Mouse (Mus musculus): ENCODE measurements around the gene Cd5l. TPM values are rescaled to one million over a fixed set of nuclear protein-coding genes. Genes with fewer than 3 reads are reported as not detected.

Cd5l gene
- polyA plus RNA-seq, 2 experiments = 0.19 to 0.34 TPM

GRCm38 (mm10) chr3:87408171-87408570 is 50.5 kb downstream of the Cd5l start:
- ATAC-seq (ENCODE audit: low FRiP score, low read depth) = no peak
- Histone ChIP-seq H3K36me3 (ENCODE audit: control insufficient read depth, insufficient read depth, low read length) (no peaks in the 10 kb centered on the region), H3K4me1 (ENCODE audit: control insufficient read depth, insufficient read depth, low read length) (no peaks in the 10 kb centered on the region), H3K27me3 (ENCODE audit: control insufficient read depth, insufficient read depth, low read length) (no peaks in the 10 kb centered on the region), H3K4me3 (replicated peaks; ENCODE audit: low read length) (no peak overlapping the region), H3K4me2 (replicated peaks; ENCODE audit: low read depth, low read length, severe bottlenecking) (no peak overlapping the region), H3K9ac (ENCODE audit: low read depth, low read length, severe bottlenecking) (no peak overlapping the region), H3K27ac (replicated peaks; ENCODE audit: low read depth, low read length) (no peak overlapping the region), H3K9me3 (ENCODE audit: control insufficient read depth, low read length) (no peaks in the 10 kb centered on the region)
- no peak for DNase-seq (ENCODE audit: low spot score)
- 17% methylated on average over 4 of the region's 4 CpGs for WGBS
- TF ChIP-seq POLR2A (IDR thresholded peaks at IDR 0.05; ENCODE audit: borderline replicate concordance, extremely low read depth, insufficient read depth, insufficient read length) = no peak

GRCm38 (mm10) chr3:87409196-87409935 is 51.7 kb downstream of the Cd5l start:
- Histone ChIP-seq H3K4me3 (replicated peaks; ENCODE audit: low read length) (no peak overlapping the region), H3K4me1 (ENCODE audit: control insufficient read depth, insufficient read depth, low read length) (no peaks in the 10 kb centered on the region), H3K36me3 (ENCODE audit: control insufficient read depth, insufficient read depth, low read length) (no peaks in the 10 kb centered on the region), H3K27me3 (ENCODE audit: control insufficient read depth, insufficient read depth, low read length) (no peaks in the 10 kb centered on the region), H3K9ac (ENCODE audit: low read depth, low read length, severe bottlenecking) (no peak overlapping the region), H3K9me3 (ENCODE audit: control insufficient read depth, low read length) (no peaks in the 10 kb centered on the region), H3K4me2 (replicated peaks; ENCODE audit: low read depth, low read length, severe bottlenecking) (no peak overlapping the region), H3K27ac (replicated peaks; ENCODE audit: low read depth, low read length) (no peak overlapping the region)
- no peak for ATAC-seq (ENCODE audit: low FRiP score, low read depth)
- DNase-seq (ENCODE audit: low spot score) = no peak
- TF ChIP-seq POLR2A (IDR thresholded peaks at IDR 0.05; ENCODE audit: borderline replicate concordance, extremely low read depth, insufficient read depth, insufficient read length) = no peak
- WGBS = 87% methylated on average over 4 of the region's 4 CpGs

DNA sequence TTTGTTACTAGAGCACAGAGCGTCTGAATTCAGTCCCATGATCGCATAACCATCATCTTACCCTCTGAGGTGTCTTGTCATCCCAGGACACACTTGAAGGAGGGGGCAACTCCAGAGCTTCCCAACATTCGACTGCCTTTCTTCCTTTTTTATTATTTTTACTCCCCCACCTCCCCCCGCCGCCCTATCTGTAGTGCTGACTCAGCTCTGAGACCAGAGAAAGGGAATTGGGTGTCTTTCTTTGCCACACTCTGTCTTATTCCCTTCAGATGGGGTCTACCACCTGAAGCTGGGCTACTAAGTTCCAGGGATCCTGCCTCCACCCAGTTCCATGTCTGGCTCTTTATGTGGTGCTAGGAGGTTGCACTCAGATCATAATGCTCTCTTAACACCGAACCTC is 52.9 kb downstream of the Cd5l start:
- no peaks in the 10 kb centered on the region for H3K9me3 ChIP-seq (ENCODE audit: control insufficient read depth, low read length)
- no peak overlapping the region for H3K9ac ChIP-seq (ENCODE audit: low read depth, low read length, severe bottlenecking)
- no peak overlapping the region for H3K4me2 ChIP-seq (replicated peaks; ENCODE audit: low read depth, low read length, severe bottlenecking)
- TF ChIP-seq POLR2A (IDR thresholded peaks at IDR 0.05; ENCODE audit: borderline replicate concordance, extremely low read depth, insufficient read depth, insufficient read length) = no peak
- H3K36me3 ChIP-seq (ENCODE audit: control insufficient read depth, insufficient read depth, low read length) = no peaks in the 10 kb centered on the region
- 81% methylated on average over 6 of the region's 6 CpGs for WGBS
- H3K27ac ChIP-seq (replicated peaks; ENCODE audit: low read depth, low read length) = no peak overlapping the region
- ATAC-seq (ENCODE audit: low FRiP score, low read depth) = no peak
- no peaks in the 10 kb centered on the region for H3K4me1 ChIP-seq (ENCODE audit: control insufficient read depth, insufficient read depth, low read length)
- DNase-seq (ENCODE audit: low spot score) = no peak
- no peaks in the 10 kb centered on the region for H3K27me3 ChIP-seq (ENCODE audit: control insufficient read depth, insufficient read depth, low read length)
- no peak overlapping the region for H3K4me3 ChIP-seq (replicated peaks; ENCODE audit: low read length)

DNA sequence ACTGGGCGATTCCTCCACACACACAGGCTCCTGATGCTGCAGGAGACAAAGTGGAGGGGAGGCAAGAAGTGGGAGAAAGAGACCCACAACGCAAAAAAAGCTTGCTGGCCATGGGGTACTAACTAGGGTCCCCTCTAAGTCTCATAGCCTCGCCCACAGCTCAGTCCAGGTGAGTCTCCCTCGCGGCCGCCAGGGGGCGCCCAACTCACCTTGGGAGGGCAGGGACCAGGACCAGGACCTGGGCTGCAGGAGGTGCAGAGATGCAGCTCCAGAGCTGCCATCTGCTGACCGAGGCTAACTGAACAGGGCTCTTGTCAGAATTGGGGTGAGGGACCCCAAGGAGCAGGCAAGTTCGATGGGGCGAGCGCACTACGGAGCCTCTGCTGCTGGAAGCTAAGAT is 53.5 kb downstream of the Cd5l start:
- no peak for TF ChIP-seq POLR2A (IDR thresholded peaks at IDR 0.05; ENCODE audit: borderline replicate concordance, extremely low read depth, insufficient read depth, insufficient read length)
- H3K4me2 ChIP-seq (replicated peaks; ENCODE audit: low read depth, low read length, severe bottlenecking) = no peak overlapping the region
- WGBS = 7% methylated on average over 12 of the region's 12 CpGs
- no peaks in the 10 kb centered on the region for H3K36me3 ChIP-seq (ENCODE audit: control insufficient read depth, insufficient read depth, low read length)
- no peaks in the 10 kb centered on the region for H3K4me1 ChIP-seq (ENCODE audit: control insufficient read depth, insufficient read depth, low read length)
- no peaks in the 10 kb centered on the region for H3K27me3 ChIP-seq (ENCODE audit: control insufficient read depth, insufficient read depth, low read length)
- H3K27ac ChIP-seq (replicated peaks; ENCODE audit: low read depth, low read length) = no peak overlapping the region
- no peak overlapping the region for H3K9ac ChIP-seq (ENCODE audit: low read depth, low read length, severe bottlenecking)
- ATAC-seq (ENCODE audit: low FRiP score, low read depth) = peak; percentile 60; the same call in 1 of the 2 replicates
- H3K9me3 ChIP-seq (ENCODE audit: control insufficient read depth, low read length) = no peaks in the 10 kb centered on the region
- no peak for DNase-seq (ENCODE audit: low spot score)
- no peak overlapping the region for H3K4me3 ChIP-seq (replicated peaks; ENCODE audit: low read length)

- Histone ChIP-seq H3K36me3 (ENCODE audit: control insufficient read depth, insufficient read depth, low read length) (no peaks in the 10 kb centered on the region), H3K27ac (replicated peaks; ENCODE audit: low read depth, low read length) (no peak overlapping the region), H3K4me1 (ENCODE audit: control insufficient read depth, insufficient read depth, low read length) (no peaks in the 10 kb centered on the region), H3K9ac (ENCODE audit: low read depth, low read length, severe bottlenecking) (no peak overlapping the region), H3K9me3 (ENCODE audit: control insufficient read depth, low read length) (no peaks in the 10 kb centered on the region), H3K4me3 (replicated peaks; ENCODE audit: low read length) (no peak overlapping the region), H3K4me2 (replicated peaks; ENCODE audit: low read depth, low read length, severe bottlenecking) (no peak overlapping the region), H3K27me3 (ENCODE audit: control insufficient read depth, insufficient read depth, low read length) (no peaks in the 10 kb centered on the region)
- no peak for ATAC-seq (ENCODE audit: low FRiP score, low read depth)
- WGBS = 62% methylated on average over 1 of the region's 1 CpGs
- DNase-seq (ENCODE audit: low spot score) = no peak
- no peak for TF ChIP-seq POLR2A (IDR thresholded peaks at IDR 0.05; ENCODE audit: borderline replicate concordance, extremely low read depth, insufficient read depth, insufficient read length)
Measured at GRCm38 (mm10) chr3:87420645-87421044, 63.0 kb downstream of the Cd5l start.

Other genes with a start within 250 kb of the Cd5l start
- 46.6 and 57.2 TPM in 2 replicates for gene Kirrel, start 183.1 kb upstream of the Cd5l start, polyA plus RNA-seq (2012; rRNA removed)
- gene Kirrel, start 183.1 kb upstream of the Cd5l start, polyA plus RNA-seq (2014; fragmentation: Nextera tagmentation; extraction: Ambion mirVana) = 11.3 and 15.8 TPM in 2 replicates
- 12.1 TPM in 2 replicates for gene Fcrls, start 94.1 kb upstream of the Cd5l start, polyA plus RNA-seq (2012; rRNA removed)
- gene Fcrls, start 94.1 kb upstream of the Cd5l start, polyA plus RNA-seq (2014; fragmentation: Nextera tagmentation; extraction: Ambion mirVana) = 18.7 and 20.5 TPM in 2 replicates
- 0.14 and 0.27 TPM in 2 replicates for gene Fcrl1, start 18.5 kb downstream of the Cd5l start, polyA plus RNA-seq (2012; rRNA removed)
- gene Fcrl1, start 18.5 kb downstream of the Cd5l start, polyA plus RNA-seq (2014; fragmentation: Nextera tagmentation; extraction: Ambion mirVana) = 0.22 and 0.23 TPM in 2 replicates
- gene Fcrl5, start 77.9 kb downstream of the Cd5l start, polyA plus RNA-seq (2012; rRNA removed) = not detected in 2 replicates
- not detected in 2 replicates for gene Fcrl5, start 77.9 kb downstream of the Cd5l start, polyA plus RNA-seq (2014; fragmentation: Nextera tagmentation; extraction: Ambion mirVana)
- 18.7 and 20.0 TPM in 2 replicates for gene Etv3, start 167.5 kb downstream of the Cd5l start, polyA plus RNA-seq (2012; rRNA removed)
- 17.1 and 17.2 TPM in 2 replicates for gene Etv3, start 167.5 kb downstream of the Cd5l start, polyA plus RNA-seq (2014; fragmentation: Nextera tagmentation; extraction: Ambion mirVana)

Measured in limb, embryonic 14.5 days (tissue).